15 mouse cellular contexts compared by ENCODE assay signal in genomic region chr5:103360360-103360759, GRCm38 (mm10).
DNase-seq lines count a peak whose midpoint lies in the region; ATAC-seq lines count a peak whose summit lies in the region.
"Had no signal": no experiment of that assay in that cellular context is flagged by ENCODE, and none has a peak within 500 bp of the region (broad histone marks: within the 10 kb centered on the region; RNA-seq: fewer than 3 reads in every experiment).

No protein-coding gene starts in this region.

- 87% methylated on average over 10 of the region's 10 CpGs for WGBS in forebrain, embryonic 14.5 days

- no peaks in the 10 kb centered on the region for H3K9me3 ChIP-seq in forebrain, embryonic 14.5 days (replicated peaks; ENCODE audit: control insufficient read depth, low read length)
- H3K9me3 ChIP-seq: liver, embryonic 15.5 days had no signal

- H3K36me3 ChIP-seq in forebrain, embryonic 14.5 days (ENCODE audit: control insufficient read depth, insufficient read depth, low read length): no peaks in the 10 kb centered on the region
- H3K36me3 ChIP-seq: liver, embryonic 15.5 days had no signal

- H3K27ac ChIP-seq in forebrain, embryonic 14.5 days (ENCODE audit: low read depth, low read length): no peak overlapping the region
- H3K27ac ChIP-seq: heart, adult 2 months; hindbrain, embryonic 14.5 days; liver, embryonic 15.5 days had no signal

- H3K27me3 ChIP-seq in forebrain, embryonic 14.5 days (replicated peaks; ENCODE audit: control insufficient read depth, insufficient read depth, low read length): no peaks in the 10 kb centered on the region
- H3K27me3 ChIP-seq: liver, embryonic 15.5 days had no signal

- H3K9ac ChIP-seq in forebrain, embryonic 14.5 days (ENCODE audit: low read length): no peak overlapping the region
- H3K9ac ChIP-seq: hindbrain, embryonic 14.5 days; liver, embryonic 15.5 days had no signal

- peak; percentile 87 for ATAC-seq in activated CD4-positive, CD25-positive, alpha-beta regulatory T cell, adult 4 months
- ATAC-seq in forebrain, embryonic 14.5 days: no peak

- peak; percentile 8 to 10 for DNase-seq in spleen, postnatal 36 days (ENCODE audit: low spot score in 2 of 2)
- no peak for DNase-seq in spleen, adult 12 weeks (ENCODE audit: low spot score)
- peak; percentile 61 for DNase-seq in naive thymus-derived CD4-positive, alpha-beta T cell, adult 2 months (ENCODE audit: low read depth)
- DNase-seq in thymus, postnatal 36 days: peak; percentile 41 to 60
- no peak for DNase-seq in layer of hippocampus, adult 11-12 months (ENCODE audit: low spot score)
- DNase-seq in forebrain, embryonic 14.5 days (ENCODE audit: low spot score): no peak
- DNase-seq in adrenal gland, adult (ENCODE audit: inconsistent age in 2 of 2, low spot score in 1 of 2): no peak
- DNase-seq: adrenal gland, postnatal 10 days; cerebellum, postnatal 10 days; heart, adult 2 months; kidney, adult 18-20 months had no signal

- no peak overlapping the region for H3K4me2 ChIP-seq in forebrain, embryonic 14.5 days (ENCODE audit: low read length)
- H3K4me2 ChIP-seq: hindbrain, embryonic 14.5 days; liver, embryonic 15.5 days had no signal

- no peak overlapping the region for H3K4me3 ChIP-seq in forebrain, embryonic 14.5 days (ENCODE audit: low read depth, low read length)
- H3K4me3 ChIP-seq: erythroblast, embryonic 14.5 days; heart, adult 2 months; liver, embryonic 15.5 days had no signal

- H3K4me1 ChIP-seq in forebrain, embryonic 14.5 days (ENCODE audit: control insufficient read depth, insufficient read depth, low read length): peaks cover 8% of the 10 kb centered on the region
- H3K4me1 ChIP-seq: liver, embryonic 15.5 days had no signal

Comparison
In these comparisons a context has a peak if more than half of its experiments do, and no peak if none do; other contexts are left out.
1. DNase-seq: peak in spleen, postnatal 36 days (2 of 2), naive thymus-derived CD4-positive, alpha-beta T cell, adult 2 months (single experiment) and thymus, postnatal 36 days (2 of 2); none in spleen, adult 12 weeks (single experiment), layer of hippocampus, adult 11-12 months (single experiment), forebrain, embryonic 14.5 days (single experiment) and adrenal gland, adult (0 of 2).